Mouse (Mus musculus) hindbrain, postnatal 0 days (tissue): ENCODE measurements around the gene Gm17482. TPM values are rescaled to one million over a fixed set of nuclear protein-coding genes. Genes with fewer than 3 reads are reported as not detected.

Source experiments
- ATAC-seq: fragments of 200-750 bp; cut with Nextera tagmentation; 2 replicates; pipeline ENCODE4 v1.8.0; 2017; ENCODE audit warnings: mild to moderate bottlenecking, moderate TSS enrichment, moderate library complexity
- DNase-seq: peaks from one replicate; pipeline ENCODE4 v3.0.0-alpha.2; 2015; ENCODE audit warnings: low spot score
- H3K27ac ChIP-seq: fragments of 300-500 bp; sonication (generic); 2 replicates; pipeline ENCODE4 v1.5.1; 2014; ENCODE audit warnings: mild to moderate bottlenecking
- H3K27me3 ChIP-seq: fragments of 300-500 bp; sonication (generic); 2 replicates; pipeline ENCODE4 v1.6.1; 2014; ENCODE audit warnings: low read length, mixed read lengths; ENCODE audit not compliant: insufficient read depth
- H3K36me3 ChIP-seq: fragments of 300-500 bp; sonication (generic); 2 replicates; pipeline ENCODE4 v1.6.1; 2014; ENCODE audit warnings: low read length, mixed read lengths; ENCODE audit not compliant: insufficient read depth
- H3K4me1 ChIP-seq: fragments of 300-500 bp; sonication (generic); 2 replicates; pipeline ENCODE4 v1.6.1; 2014; ENCODE audit warnings: antibody characterized with exemption, low read length, mixed read lengths; ENCODE audit not compliant: insufficient read depth
- H3K4me2 ChIP-seq: fragments of 300-500 bp; sonication (generic); 2 replicates; pipeline ENCODE4 v1.6.1; 2014; ENCODE audit warnings: low read depth, mild to moderate bottlenecking, low read length, moderate library complexity, mixed read lengths
- H3K4me3 ChIP-seq: fragments of 300-500 bp; sonication (generic); 2 replicates; pipeline ENCODE4 v1.5.1; 2014; ENCODE audit warnings: low read length
- H3K9ac ChIP-seq: fragments of 300-500 bp; sonication (generic); replicated peaks from 2 replicates; pipeline ENCODE4 v1.6.1; 2014; ENCODE audit warnings: mild to moderate bottlenecking, low read length, moderate library complexity, mixed read lengths
- H3K9me3 ChIP-seq: fragments of 300-500 bp; sonication (generic); 2 replicates; pipeline ENCODE4 v1.6.1; 2016; ENCODE audit warnings: low read length, mixed read lengths
- CTCF ChIP-seq: IDR thresholded peaks from 2 replicates; pipeline ENCODE4 v1.5.1; 2016; ENCODE audit warnings: antibody characterized with exemption, control low read depth, low read depth
- WGBS: fragments of 180-500 bp; shearing (Covaris S2); extraction: QIAGEN DNeasy Blood & Tissue Kit; methylation state at CpG from one replicate; pipeline ENCODE4 v1.1.7; 2014; 5-methylcytosine and 5-hydroxymethylcytosine counted together
- polyA plus RNA-seq: library from polyadenylated mRNA; unstranded; fragments of >200 nt; fragmentation: Nextera tagmentation; extraction: Ambion mirVana; gene quantifications from 2 replicates; pipeline ENCODE4 v1.2.1, GENCODE M21; 2015
- total RNA-seq: library from RNA; depleted of rRNA; stranded (reverse); fragments of >200 nt; gene quantifications from 2 replicates; pipeline ENCODE4 v1.2.3, GENCODE M21; 2014; rRNA removed

Gene Gm17482
- total and polyA plus RNA-seq, 2 experiments from 2014 or later, result not detected

DNA sequence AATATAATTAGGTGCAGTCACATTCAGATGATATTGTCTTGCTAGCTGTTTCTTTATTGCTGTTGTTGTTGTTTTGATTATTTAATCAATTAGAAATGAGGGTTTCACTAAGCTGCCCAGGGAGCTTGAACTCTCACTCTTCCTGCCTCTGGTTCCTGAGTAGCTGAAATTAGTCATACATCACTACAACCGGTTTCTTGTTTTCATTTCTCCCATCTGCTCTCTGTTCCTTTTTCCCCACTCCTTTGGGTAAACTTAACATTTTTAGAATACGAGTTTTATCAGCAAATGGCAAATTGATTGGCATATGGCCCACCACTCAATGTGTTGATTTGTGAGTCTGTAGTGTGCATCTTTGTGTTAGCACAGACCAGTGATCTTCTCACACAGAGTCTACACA, 80.0 kb downstream of the Gm17482 start:
- no peak overlapping the region for H3K4me2 ChIP-seq
- H3K4me1 ChIP-seq, result no peaks in the 10 kb centered on the region
- ATAC-seq, result no peak
- no peak overlapping the region for H3K9ac ChIP-seq
- H3K27ac ChIP-seq, result no peak overlapping the region
- H3K9me3 ChIP-seq, result no peaks in the 10 kb centered on the region
- H3K4me3 ChIP-seq, result no peak overlapping the region
- no peaks in the 10 kb centered on the region for H3K27me3 ChIP-seq
- no peak for DNase-seq
- WGBS, result 79% methylated on average over 2 of the region's 2 CpGs
- no peak for TF ChIP-seq CTCF
- H3K36me3 ChIP-seq, result no peaks in the 10 kb centered on the region

Other genes with a start within 250 kb of the Gm17482 start
- 44.3 and 51.1 TPM in 2 replicates for gene Tamm41, start 189.5 kb upstream of the Gm17482 start, total RNA-seq
- 47.1 and 47.7 TPM in 2 replicates for gene Tamm41, start 189.5 kb upstream of the Gm17482 start, polyA plus RNA-seq
- gene Syn2, start 92.4 kb upstream of the Gm17482 start, total RNA-seq, result 128 and 129 TPM in 2 replicates
- gene Syn2, start 92.4 kb upstream of the Gm17482 start, polyA plus RNA-seq, result 90.2 and 94.7 TPM in 2 replicates
- gene Timp4, start 24.9 kb downstream of the Gm17482 start, total RNA-seq, result 30.4 and 36.0 TPM in 2 replicates
- gene Timp4, start 24.9 kb downstream of the Gm17482 start, polyA plus RNA-seq, result 48.4 and 53.5 TPM in 2 replicates
- 0.26 TPM in 1 of 2 replicates, not detected in the other for gene Pparg, start 133.6 kb downstream of the Gm17482 start, total RNA-seq
- gene Pparg, start 133.6 kb downstream of the Gm17482 start, polyA plus RNA-seq, result 0.26 and 0.46 TPM in 2 replicates